Mouse (Mus musculus) gastrocnemius, postnatal 10 days (tissue): Measurements from ENCODE around the gene Erich3. TPM values are rescaled to one million over a fixed set of nuclear protein-coding genes. Genes with fewer than 3 reads are reported as not detected.

Experiments used
- DNase-seq: peaks from one replicate; pipeline ENCODE4 v3.0.0; 2021; ENCODE audit warnings: mixed read lengths
- total RNA-seq, 2 experiments: library from RNA; stranded (reverse); gene quantifications; 2 replicates each; pipeline ENCODE4 v1.2.3; 2021

Gene Erich3
- total RNA-seq, 2 experiments from 2014 or later = 0.05 to 0.11 TPM

DNA sequence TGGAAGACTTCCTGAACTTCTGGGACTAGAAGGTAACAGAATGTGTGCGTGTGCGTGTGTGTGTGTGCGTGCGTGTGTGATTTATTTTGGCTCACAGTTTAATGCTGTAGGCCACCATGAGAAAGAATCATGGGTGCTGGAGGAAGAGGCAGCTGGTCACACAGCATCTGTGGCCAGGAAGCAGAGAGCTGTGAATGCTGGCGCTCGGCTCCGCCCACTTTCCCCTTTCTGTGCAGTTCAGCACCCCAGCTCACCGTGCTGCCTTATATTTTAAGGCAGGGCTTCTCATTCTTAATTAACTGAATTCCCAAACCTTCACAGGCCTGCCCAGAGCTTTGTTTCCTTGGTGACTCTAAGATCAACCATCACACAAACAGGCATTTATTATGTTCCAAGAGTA is 9.7 kb downstream of the Erich3 start:
- no peak for DNase-seq

- DNase-seq = no peak
Observed at GRCm38 (mm10) chr3:154682570-154682969, 18.9 kb downstream of the Erich3 start.

GRCm38 (mm10) chr3:154683667-154684066 is 20.0 kb downstream of the Erich3 start:
- no peak for DNase-seq

GRCm38 (mm10) chr3:154690260-154690659 is 26.6 kb downstream of the Erich3 start:
- no peak for DNase-seq

DNA sequence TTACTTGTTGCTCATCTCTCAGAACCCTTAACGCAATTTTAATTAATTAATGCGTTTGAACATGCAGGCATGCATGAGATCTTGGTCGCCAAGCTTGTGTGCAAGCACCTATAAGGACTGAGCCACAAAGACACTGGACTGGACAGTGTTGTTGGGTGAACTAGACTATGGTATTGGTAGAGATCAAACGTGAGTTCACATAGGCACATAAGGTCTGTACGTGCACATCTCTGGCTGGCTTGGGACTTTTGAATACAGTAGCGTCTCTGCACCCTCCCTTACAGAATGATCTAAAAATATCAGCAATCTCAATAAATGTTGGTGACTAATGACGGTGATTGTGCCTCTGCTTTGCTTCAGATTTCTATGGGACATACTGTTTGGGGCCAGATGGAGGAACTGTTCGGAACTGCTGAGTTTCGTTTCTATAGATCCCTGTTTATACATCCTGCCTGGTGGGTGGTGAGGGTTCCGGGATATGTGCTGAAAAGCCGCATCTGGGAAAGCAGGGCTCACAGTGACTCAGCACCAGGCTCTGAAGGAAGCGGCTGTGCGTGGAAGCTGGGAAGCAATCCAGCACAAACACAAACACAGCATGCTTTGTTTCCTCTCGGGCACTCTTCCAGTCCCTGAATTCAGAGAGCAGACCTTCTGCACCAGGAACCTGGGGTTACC is 28.4 kb downstream of the Erich3 start:
- peak; percentile 10 for DNase-seq

DNA sequence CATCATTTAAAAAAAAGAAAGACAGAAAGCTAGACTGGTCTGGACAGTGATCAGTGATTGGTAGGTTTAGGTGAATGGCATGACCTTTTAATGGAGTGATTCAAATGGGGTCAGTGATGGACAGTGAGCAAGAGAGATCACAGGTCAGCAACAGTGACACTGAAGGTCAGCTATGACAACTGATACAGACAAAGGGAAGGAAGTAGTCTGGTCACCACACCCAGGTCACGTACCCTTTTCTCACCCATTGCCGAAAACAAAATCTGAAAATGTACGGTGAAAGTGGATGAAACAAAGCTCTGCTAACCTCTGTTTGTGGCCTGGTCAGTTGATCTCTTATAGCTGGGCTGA is 28.9 kb downstream of the Erich3 start:
- DNase-seq = no peak

GRCm38 (mm10) chr3:154693902-154694301 is 30.2 kb downstream of the Erich3 start:
- no peak for DNase-seq

DNA sequence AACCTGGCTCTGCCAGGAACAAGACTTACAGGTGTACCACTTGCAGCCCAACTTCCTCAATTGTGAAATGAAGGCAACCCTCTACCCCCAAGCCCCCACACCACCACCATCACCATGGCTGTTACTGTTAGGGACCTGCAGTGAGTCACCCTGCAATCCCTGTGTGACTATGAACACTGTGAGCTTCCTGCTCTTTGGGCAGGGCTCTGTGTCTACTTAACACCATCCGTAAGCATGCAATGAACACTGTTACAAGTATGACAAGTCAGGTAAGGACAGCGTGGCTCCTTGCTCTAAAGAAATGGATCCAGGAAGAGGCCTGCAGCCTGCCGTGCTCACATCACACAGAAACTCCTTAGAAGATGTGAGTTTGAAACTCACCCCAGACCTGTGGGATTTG is 33.0 kb downstream of the Erich3 start:
- DNase-seq = no peak

GRCm38 (mm10) chr3:154698907-154699306 is 35.2 kb downstream of the Erich3 start:
- no peak for DNase-seq

DNA sequence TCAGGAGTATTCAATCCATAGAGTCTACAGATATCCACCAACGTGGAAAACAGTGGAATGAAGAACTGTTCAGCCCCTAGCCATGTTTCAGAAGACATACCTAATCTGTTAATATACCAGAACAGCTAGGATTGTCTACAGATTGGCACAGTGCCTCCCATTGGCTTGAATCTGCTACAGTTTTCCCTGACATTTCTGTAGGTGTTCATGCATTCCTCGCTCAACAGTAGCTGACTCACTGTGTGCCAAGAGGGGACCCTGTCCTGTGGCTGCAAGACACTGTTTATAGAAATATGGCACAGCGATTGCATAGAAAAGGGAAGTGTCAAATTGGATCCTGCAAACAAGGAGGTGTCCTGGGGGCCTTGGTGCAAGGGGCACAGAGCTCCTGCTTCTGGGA is 36.6 kb downstream of the Erich3 start:
- no peak for DNase-seq

DNA sequence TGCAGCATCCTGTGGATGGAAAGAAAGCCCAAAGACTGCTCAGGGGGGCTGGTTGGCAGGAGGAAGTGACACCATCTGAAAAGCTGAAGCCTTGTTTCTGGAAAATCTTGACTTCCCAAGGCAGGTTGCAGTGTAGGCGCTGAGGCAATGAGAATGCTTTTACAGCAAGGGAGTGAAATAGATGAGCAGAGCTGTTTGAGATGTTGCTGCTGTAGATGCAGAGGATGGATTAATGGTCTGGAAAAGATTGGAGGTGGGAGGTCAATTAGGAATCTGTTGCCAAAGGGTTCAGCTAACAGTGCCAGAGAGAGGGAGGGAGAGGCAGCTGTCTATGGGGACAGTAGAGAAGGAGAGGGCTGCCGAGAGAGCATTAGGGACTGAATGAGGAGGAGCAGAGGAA is 37.1 kb downstream of the Erich3 start:
- no peak for DNase-seq

- no peak for DNase-seq
Observed at GRCm38 (mm10) chr3:154704755-154705154, 41.1 kb downstream of the Erich3 start.

- no peak for DNase-seq
Observed at GRCm38 (mm10) chr3:154708150-154708549, 44.5 kb downstream of the Erich3 start.

- DNase-seq = peak; percentile 16
Observed at GRCm38 (mm10) chr3:154723198-154723597, 59.5 kb downstream of the Erich3 start.

- no peak for DNase-seq
Observed at GRCm38 (mm10) chr3:154731431-154731830, 67.8 kb downstream of the Erich3 start.

- DNase-seq = no peak
Observed at GRCm38 (mm10) chr3:154741496-154741895, 77.8 kb downstream of the Erich3 start.

- no peak for DNase-seq
Observed at GRCm38 (mm10) chr3:154742927-154743326, 79.3 kb downstream of the Erich3 start.

DNA sequence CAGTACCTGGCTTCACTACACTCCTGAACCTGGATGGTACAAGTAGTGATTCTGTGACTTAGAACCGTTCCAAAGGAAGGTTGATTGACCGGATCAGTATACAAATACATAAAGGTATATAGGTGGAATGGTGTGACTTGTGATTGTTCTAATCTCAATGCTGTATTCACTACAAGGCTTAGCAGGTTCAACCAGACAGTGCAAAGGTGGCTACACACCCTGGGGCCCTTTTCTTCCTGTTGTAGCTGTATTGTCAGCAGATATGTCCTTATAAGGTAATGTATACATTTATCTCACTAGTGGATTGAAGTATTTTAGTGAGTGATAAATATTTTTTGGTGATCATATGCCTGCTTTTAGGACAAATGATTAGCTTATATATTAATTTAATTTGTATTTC is 80.7 kb downstream of the Erich3 start:
- no peak for DNase-seq

DNA sequence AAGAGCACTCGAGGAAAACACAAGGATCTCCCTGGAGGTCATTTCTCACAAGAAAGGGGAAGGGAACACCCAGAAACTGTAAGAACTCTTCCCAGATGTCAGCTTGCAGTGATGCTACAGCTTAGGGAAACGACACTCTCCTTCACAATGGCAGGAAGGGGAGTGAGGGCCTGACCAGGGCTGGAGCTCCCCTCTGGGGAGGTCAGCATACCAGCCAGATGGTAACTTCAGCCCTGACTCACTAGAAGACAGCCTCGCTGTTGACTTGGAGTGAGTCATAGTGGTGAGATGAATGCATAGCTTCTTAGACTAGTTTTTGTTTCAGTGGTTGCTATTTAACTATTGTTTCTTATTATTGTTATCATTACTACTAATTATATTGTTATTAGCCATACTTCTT is 90.8 kb downstream of the Erich3 start:
- DNase-seq = no peak

- no peak for DNase-seq
Observed at GRCm38 (mm10) chr3:154755225-154755624, 91.6 kb downstream of the Erich3 start.

GRCm38 (mm10) chr3:154758089-154758488 is 94.4 kb downstream of the Erich3 start:
- no peak for DNase-seq

- DNase-seq = no peak
Observed at GRCm38 (mm10) chr3:154761108-154761507, 97.4 kb downstream of the Erich3 start.

GRCm38 (mm10) chr3:154763374-154763773 is 99.7 kb downstream of the Erich3 start:
- DNase-seq = no peak

DNA sequence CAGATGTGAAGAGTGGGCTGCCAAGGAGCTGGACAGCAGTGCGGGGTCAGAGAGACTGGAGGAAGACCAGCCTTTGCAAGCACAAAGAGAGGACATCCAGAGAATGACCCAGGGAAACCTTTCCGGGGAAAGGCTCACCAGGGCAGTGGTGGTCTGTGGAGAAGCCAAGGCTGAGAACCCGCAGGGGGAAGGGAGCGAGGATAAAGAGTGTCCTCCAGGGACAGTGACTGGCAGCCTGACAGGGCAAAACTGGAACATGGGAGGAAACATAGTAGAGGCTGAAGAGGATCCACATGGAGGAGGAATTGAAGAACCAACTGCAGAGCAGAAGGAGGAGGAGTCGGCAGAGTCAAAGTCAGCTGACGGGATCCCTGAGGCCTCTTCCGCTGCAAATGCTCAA is 100.5 kb downstream of the Erich3 start:
- no peak for DNase-seq

- DNase-seq = no peak
Observed at GRCm38 (mm10) chr3:154766321-154766720, 102.7 kb downstream of the Erich3 start.
